Mouse (Mus musculus) megakaryocyte progenitor cell, adult 5-6 weeks (primary cell): ENCODE results near the gene Arid5a. TPM values are rescaled to one million over a fixed set of nuclear protein-coding genes. Genes with fewer than 3 reads are reported as not detected.
A peak's percentile ranks its signal among the peaks of the same experiment; 100 is the strongest.

Experiments
- ATAC-seq: replicated peaks from 2 replicates; pipeline ENCODE4 v1.8.0; 2016; ENCODE audit warnings: mild to moderate bottlenecking, moderate TSS enrichment, inconsistent platforms; ENCODE audit not compliant: poor library complexity
- total RNA-seq, 2 experiments: library from RNA; stranded (forward) in 1 of 2; stranded (reverse) in 1 of 2; fragments of 157-497, 149-512 nt in 1 of 2; fragments of 200-1000 nt in 1 of 2; gene quantifications; 2 replicates each; pipeline versions ENCODE4 v1.2.3 to v1.2.4; 2015 to 2017

The Arid5a gene
- total RNA-seq, 2 experiments from 2014 or later: 13.8 to 24.9 TPM

- no peak for ATAC-seq
Observed at GRCm38 (mm10) chr1:36281849-36282248, 25.7 kb upstream of the Arid5a start.

GRCm38 (mm10) chr1:36293470-36293869 lies 14.1 kb upstream of the Arid5a start:
- ATAC-seq: no peak

GRCm38 (mm10) chr1:36294402-36294801 lies 13.1 kb upstream of the Arid5a start:
- no peak for ATAC-seq

- ATAC-seq: peak; percentile 78
Observed at GRCm38 (mm10) chr1:36296466-36297149, 10.9 kb upstream of the Arid5a start.

- no peak for ATAC-seq
Observed at GRCm38 (mm10) chr1:36298107-36298506, 9.4 kb upstream of the Arid5a start.

GRCm38 (mm10) chr1:36299126-36299525 lies 8.4 kb upstream of the Arid5a start:
- no peak for ATAC-seq

GRCm38 (mm10) chr1:36299676-36300075 lies 7.9 kb upstream of the Arid5a start:
- ATAC-seq: no peak

GRCm38 (mm10) chr1:36300486-36300885 lies 7.0 kb upstream of the Arid5a start:
- no peak for ATAC-seq

GRCm38 (mm10) chr1:36302273-36302672 lies 5.3 kb upstream of the Arid5a start:
- no peak for ATAC-seq

- ATAC-seq: no peak
Observed at GRCm38 (mm10) chr1:36302957-36303356, 4.6 kb upstream of the Arid5a start.

- no peak for ATAC-seq
Observed at GRCm38 (mm10) chr1:36303381-36304320, 3.9 kb upstream of the Arid5a start.

GRCm38 (mm10) chr1:36304764-36305163 lies 2.8 kb upstream of the Arid5a start:
- ATAC-seq: no peak

- ATAC-seq: no peak
Observed at GRCm38 (mm10) chr1:36306120-36306519, 1.4 kb upstream of the Arid5a start.

- ATAC-seq: no peak
Observed at GRCm38 (mm10) chr1:36307121-36307494, 425 bp upstream of the Arid5a start.

- ATAC-seq: peak; percentile 5; the same call in 1 of the 2 replicates
Observed at GRCm38 (mm10) chr1:36308451-36308901, 943 bp downstream of the Arid5a start.

GRCm38 (mm10) chr1:36308966-36309475 lies 1.5 kb downstream of the Arid5a start:
- ATAC-seq: no peak

- ATAC-seq: peak; percentile 54
Observed at GRCm38 (mm10) chr1:36309498-36309901, 2.0 kb downstream of the Arid5a start.

- ATAC-seq: peak; percentile 50
Observed at GRCm38 (mm10) chr1:36314959-36315775, 7.6 kb downstream of the Arid5a start.

- no peak for ATAC-seq
Observed at GRCm38 (mm10) chr1:36315776-36316100, 8.2 kb downstream of the Arid5a start.

GRCm38 (mm10) chr1:36321164-36321563 lies 13.6 kb downstream of the Arid5a start:
- ATAC-seq: no peak
